Mouse (Mus musculus) neural tube, embryonic 15.5 days (tissue): ENCODE data around the gene Elmo3. TPM values are rescaled to one million over a fixed set of nuclear protein-coding genes. Genes with fewer than 3 reads are reported as not detected.

Experiments used
- ATAC-seq: fragments of 200-750 bp; cut with Nextera tagmentation; 2 replicates; pipeline ENCODE4 v1.8.0; 2017; ENCODE audit warnings: mild to moderate bottlenecking, moderate TSS enrichment, moderate library complexity; ENCODE audit not compliant: low FRiP score
- H3K27ac ChIP-seq: fragments of 300-500 bp; sonication (generic); replicated peaks from 2 replicates; pipeline ENCODE4 v1.5.1; 2015; ENCODE audit warnings: mild to moderate bottlenecking, inconsistent platforms
- H3K27me3 ChIP-seq: fragments of 300-500 bp; sonication (generic); replicated peaks from 2 replicates; pipeline ENCODE4 v1.6.1; 2015; ENCODE audit warnings: inconsistent platforms
- H3K36me3 ChIP-seq: fragments of 300-500 bp; sonication (generic); 2 replicates; pipeline ENCODE4 v1.6.1; 2015; ENCODE audit warnings: inconsistent platforms
- H3K4me1 ChIP-seq: fragments of 300-500 bp; sonication (generic); 2 replicates; pipeline ENCODE4 v1.6.1; 2015; ENCODE audit warnings: inconsistent platforms
- H3K4me2 ChIP-seq: fragments of 300-500 bp; sonication (generic); 2 replicates; pipeline ENCODE4 v1.6.1; 2015; ENCODE audit warnings: inconsistent platforms, mild to moderate bottlenecking, moderate library complexity
- H3K4me3 ChIP-seq: fragments of 300-500 bp; sonication (generic); replicated peaks from 2 replicates; pipeline ENCODE4 v1.5.1; 2015; ENCODE audit warnings: mild to moderate bottlenecking, inconsistent platforms
- H3K9ac ChIP-seq: fragments of 300-500 bp; sonication (generic); replicated peaks from 2 replicates; pipeline ENCODE4 v1.6.1; 2015; ENCODE audit warnings: mild to moderate bottlenecking, inconsistent platforms
- H3K9me3 ChIP-seq: fragments of 300-500 bp; sonication (generic); replicated peaks from 2 replicates; pipeline ENCODE4 v1.6.1; 2016; ENCODE audit warnings: inconsistent platforms
- WGBS: fragments of 180-500 bp; shearing (Covaris S2); methylation state at CpG from one replicate; pipeline ENCODE4 v1.1.7; 2015; ENCODE audit warnings: mixed read lengths; 5-methylcytosine and 5-hydroxymethylcytosine counted together
- polyA plus RNA-seq: library from polyadenylated mRNA; unstranded; fragments of >200 nt; fragmentation: Nextera tagmentation; extraction: Ambion mirVana; gene quantifications from 2 replicates; pipeline ENCODE4 v1.2.1, GENCODE M21; 2015

The Elmo3 gene
- polyA plus RNA-seq, 1 experiment from 2014 or later: 1.1 TPM

- H3K36me3 ChIP-seq: peaks cover 72% of the 10 kb centered on the region
- H3K4me1 ChIP-seq: no peaks in the 10 kb centered on the region
- H3K27ac ChIP-seq: 0 out of 2 replicates have a peak overlapping the region, but pooled peaks have one; percentile 18
- H3K9ac ChIP-seq: no peak overlapping the region
- no peaks in the 10 kb centered on the region for H3K27me3 ChIP-seq
- no peak overlapping the region for H3K4me2 ChIP-seq
- no peak overlapping the region for H3K4me3 ChIP-seq
- WGBS: 77% methylated on average over 4 of the region's 4 CpGs
- no peaks in the 10 kb centered on the region for H3K9me3 ChIP-seq
- no peak for ATAC-seq
These were observed 12.5 kb downstream of the Elmo3 start for GRCm38 (mm10) chr8:105317941-105318340.

DNA sequence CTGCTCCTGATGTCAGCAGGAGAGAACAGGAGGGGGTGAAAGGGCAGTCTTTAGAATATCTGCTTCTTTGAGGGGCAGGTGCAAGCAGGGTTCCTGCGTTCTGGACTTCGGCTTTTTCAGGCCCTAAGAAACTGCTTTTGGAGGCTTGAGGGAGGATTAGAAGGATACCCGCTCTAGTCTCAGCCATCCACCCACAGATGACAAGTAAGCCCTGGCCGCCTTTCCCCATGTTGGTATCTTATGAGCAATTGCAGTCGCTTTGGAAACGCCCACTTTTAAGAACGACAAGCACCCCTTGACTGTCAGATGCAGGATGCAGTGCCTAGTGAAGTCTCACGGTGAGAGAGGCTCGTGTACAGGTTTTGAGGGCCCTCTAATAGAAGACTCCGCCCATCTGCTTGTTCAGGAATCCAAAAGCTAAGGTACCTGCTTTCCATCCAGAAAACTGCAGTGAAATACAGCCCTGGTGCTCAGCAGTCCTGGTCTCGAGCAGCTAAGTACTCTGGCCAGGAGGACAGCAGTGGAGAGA lies 13.3 kb downstream of the Elmo3 start:
- Histone ChIP-seq H3K27me3 (no peaks in the 10 kb centered on the region), H3K4me3 (no peak overlapping the region), H3K9ac (no peak overlapping the region), H3K36me3 (peaks cover 64% of the 10 kb centered on the region), H3K4me2 (no peak overlapping the region), H3K27ac (no peak overlapping the region), H3K4me1 (no peaks in the 10 kb centered on the region), H3K9me3 (no peaks in the 10 kb centered on the region)
- no peak for ATAC-seq
- WGBS: 84% methylated on average over 11 of the region's 11 CpGs

- H3K36me3 ChIP-seq: peaks cover 28% of the 10 kb centered on the region
- H3K27ac ChIP-seq: no peak overlapping the region
- H3K4me3 ChIP-seq: no peak overlapping the region
- H3K9me3 ChIP-seq: no peaks in the 10 kb centered on the region
- no peak overlapping the region for H3K9ac ChIP-seq
- no peaks in the 10 kb centered on the region for H3K27me3 ChIP-seq
- no peak for ATAC-seq
- H3K4me2 ChIP-seq: no peak overlapping the region
- WGBS: 95% methylated on average over 4 of the region's 4 CpGs
- peaks cover 27% of the 10 kb centered on the region for H3K4me1 ChIP-seq
These were observed 17.8 kb downstream of the Elmo3 start for GRCm38 (mm10) chr8:105323183-105323582.

GRCm38 (mm10) chr8:105325641-105326093 lies 20.3 kb downstream of the Elmo3 start:
- Histone ChIP-seq H3K27ac (peak overlapping the region; percentile 87), H3K9me3 (no peaks in the 10 kb centered on the region), H3K27me3 (no peaks in the 10 kb centered on the region), H3K4me2 (peak overlapping the region; percentile 77), H3K36me3 (peaks cover 34% of the 10 kb centered on the region), H3K4me1 (peaks cover 28% of the 10 kb centered on the region), H3K4me3 (peak overlapping the region; percentile 76), H3K9ac (peak overlapping the region; percentile 93)
- under 1% methylated on average over 12 of the region's 12 CpGs for WGBS
- peak; percentile 54 for ATAC-seq

- H3K27me3 ChIP-seq: no peaks in the 10 kb centered on the region
These were observed 20.8 kb downstream of the Elmo3 start, which contains the start of the genes Lrrc29 and Tmem208 for GRCm38 (mm10) chr8:105326141-105326672. Gene Lrrc29 (minus strand): TSS chr8:105326278. Gene Tmem208 (plus strand): TSS chr8:105326354.

GRCm38 (mm10) chr8:105326968-105327367 lies 21.6 kb downstream of the Elmo3 start:
- Histone ChIP-seq H3K27ac (peak overlapping the region; percentile 87), H3K4me3 (peak overlapping the region; percentile 76), H3K9me3 (no peaks in the 10 kb centered on the region), H3K4me1 (peaks cover 28% of the 10 kb centered on the region), H3K4me2 (peak overlapping the region; percentile 77), H3K36me3 (peaks cover 47% of the 10 kb centered on the region), H3K9ac (peak overlapping the region; percentile 70), H3K27me3 (no peaks in the 10 kb centered on the region)
- no peak for ATAC-seq
- WGBS: 44% methylated on average over 6 of the region's 6 CpGs

More at GRCm38 (mm10) chr8:105326141-105326672, 20.8 kb downstream of the Elmo3 start, which contains the start of the genes Lrrc29 and Tmem208:
- peak within 1 kb of the TSS; percentile 87 for H3K27ac ChIP-seq
- no peaks in the 10 kb centered on the region for H3K9me3 ChIP-seq
- peak within 1 kb of the TSS; percentile 76 for H3K4me3 ChIP-seq
- H3K9ac ChIP-seq: peak within 1 kb of the TSS; percentile 93
- WGBS: under 1% methylated on average over 36 of the region's 36 CpGs
- peak; percentile 93 for ATAC-seq
- H3K36me3 ChIP-seq: peaks cover 39% of the 10 kb centered on the region
- peaks cover 28% of the 10 kb centered on the region for H3K4me1 ChIP-seq
- peak within 1 kb of the TSS; percentile 77 for H3K4me2 ChIP-seq

GRCm38 (mm10) chr8:105330325-105330724 lies 24.9 kb downstream of the Elmo3 start:
- Histone ChIP-seq H3K27ac (no peak overlapping the region), H3K4me3 (no peak overlapping the region), H3K4me2 (no peak overlapping the region), H3K27me3 (no peaks in the 10 kb centered on the region), H3K9me3 (no peaks in the 10 kb centered on the region), H3K4me1 (peaks cover 18% of the 10 kb centered on the region), H3K9ac (no peak overlapping the region), H3K36me3 (peaks cover 52% of the 10 kb centered on the region)
- ATAC-seq: no peak
- 95% methylated on average over 12 of the region's 12 CpGs for WGBS

DNA sequence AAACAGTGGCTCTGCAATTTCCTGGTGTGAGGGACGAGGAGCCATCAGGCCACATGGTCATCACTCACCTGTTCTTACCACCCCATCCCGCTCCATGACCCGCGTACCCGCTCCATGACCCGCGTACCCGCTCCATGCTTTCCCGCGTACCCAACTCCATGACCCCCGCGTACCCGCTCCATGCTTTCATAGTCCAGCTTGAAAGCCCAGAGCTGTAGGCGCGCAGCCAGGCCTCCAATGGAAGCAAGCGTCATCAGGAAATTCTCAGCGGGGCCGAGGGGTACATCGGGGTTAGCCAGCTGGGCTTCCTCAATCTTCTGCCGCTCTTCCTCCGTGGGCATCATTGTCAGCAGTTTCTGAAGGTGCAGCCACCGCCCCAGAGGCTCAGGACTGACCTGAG lies 26.1 kb downstream of the Elmo3 start:
- H3K9me3 ChIP-seq: no peaks in the 10 kb centered on the region
- H3K4me1 ChIP-seq: peaks cover 16% of the 10 kb centered on the region
- H3K27me3 ChIP-seq: no peaks in the 10 kb centered on the region
- no peak overlapping the region for H3K9ac ChIP-seq
- H3K4me2 ChIP-seq: no peak overlapping the region
- H3K27ac ChIP-seq: no peak overlapping the region
- no peak overlapping the region for H3K4me3 ChIP-seq
- H3K36me3 ChIP-seq: peaks cover 52% of the 10 kb centered on the region
- WGBS: 95% methylated on average over 22 of the region's 22 CpGs
- no peak for ATAC-seq

DNA sequence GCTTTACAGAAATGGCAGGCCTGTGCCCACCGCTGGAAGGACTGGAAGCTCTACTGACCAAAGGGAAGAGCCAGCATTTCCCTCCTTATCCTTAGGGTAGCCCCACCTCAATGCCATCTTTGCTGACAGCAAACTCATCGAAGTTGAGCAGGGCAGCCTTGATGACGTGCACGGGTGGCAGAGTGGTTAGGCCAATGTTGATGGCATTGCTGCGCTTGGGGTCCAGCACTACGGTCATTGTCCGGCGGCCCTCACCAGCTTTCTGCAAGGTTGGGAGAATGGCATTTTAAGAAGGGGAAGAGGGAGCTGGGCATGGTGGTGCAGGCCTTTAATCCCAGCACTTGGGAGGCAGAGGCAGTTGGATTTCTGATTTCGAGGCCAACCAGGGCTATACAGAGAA lies 26.5 kb downstream of the Elmo3 start:
- Histone ChIP-seq H3K36me3 (peaks cover 52% of the 10 kb centered on the region), H3K9ac (no peak overlapping the region), H3K4me3 (no peak overlapping the region), H3K27ac (no peak overlapping the region), H3K4me1 (peaks cover 12% of the 10 kb centered on the region), H3K9me3 (no peaks in the 10 kb centered on the region), H3K4me2 (no peak overlapping the region), H3K27me3 (no peaks in the 10 kb centered on the region)
- ATAC-seq: no peak
- 98% methylated on average over 9 of the region's 9 CpGs for WGBS

DNA sequence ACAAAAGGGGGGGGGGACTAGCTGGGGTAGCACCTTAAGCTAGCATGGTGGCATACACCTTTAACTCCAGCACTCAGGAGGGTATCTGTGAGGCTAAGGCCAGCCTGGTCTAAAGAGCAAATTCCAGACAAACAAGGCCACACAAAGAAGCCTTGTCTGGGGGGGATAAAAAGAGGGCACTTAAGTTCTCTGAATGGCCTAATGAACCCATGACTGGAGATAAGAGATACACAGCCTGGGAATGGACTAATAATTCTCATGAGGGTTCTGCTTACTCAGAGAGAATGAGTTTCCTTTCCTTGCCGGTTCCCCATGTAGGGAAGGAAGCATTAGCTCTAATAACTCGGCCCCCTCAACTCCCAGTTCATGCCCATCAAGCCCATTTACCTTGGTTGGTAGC lies 27.1 kb downstream of the Elmo3 start:
- Histone ChIP-seq H3K4me1 (peaks cover 6% of the 10 kb centered on the region), H3K9ac (no peak overlapping the region), H3K4me3 (no peak overlapping the region), H3K27me3 (no peaks in the 10 kb centered on the region), H3K9me3 (no peaks in the 10 kb centered on the region), H3K27ac (no peak overlapping the region), H3K4me2 (no peak overlapping the region), H3K36me3 (peaks cover 52% of the 10 kb centered on the region)
- ATAC-seq: no peak
- WGBS: 68% methylated on average over 2 of the region's 2 CpGs

GRCm38 (mm10) chr8:105336373-105337130 lies 31.2 kb downstream of the Elmo3 start:
- Histone ChIP-seq H3K4me2 (peak overlapping the region; percentile 26), H3K4me1 (no peaks in the 10 kb centered on the region), H3K9me3 (no peaks in the 10 kb centered on the region), H3K27me3 (no peaks in the 10 kb centered on the region), H3K27ac (no peak overlapping the region), H3K4me3 (peak overlapping the region; percentile 10; the same call in 1 of the 2 replicates), H3K9ac (no peak overlapping the region), H3K36me3 (peaks cover 15% of the 10 kb centered on the region)
- WGBS: 54% methylated on average over 32 of the region's 32 CpGs
- ATAC-seq: peak; percentile 44; the same call in 1 of the 2 replicates
